Mouse (Mus musculus): Measurements from ENCODE around the gene AL731706.2. TPM values are rescaled to one million over a fixed set of nuclear protein-coding genes. Genes with fewer than 3 reads are reported as not detected.

Gene AL731706.2
- total RNA-seq, 2 experiments from 2014 or later = 14.5 to 35.5 TPM

Other genes with a start within 250 kb of the AL731706.2 start
- under 1 TPM in 1 of 2 experiments, not detected in 1; 0.36 TPM for gene Snap25, start 172.2 kb downstream of the AL731706.2 start, total RNA-seq (2021)
- gene Slx4ip, start 5.5 kb upstream of the AL731706.2 start, total RNA-seq (2021) = 1 to 10 TPM; 3.7 to 4.4 TPM
- gene AL731706.1, start 5.7 kb upstream of the AL731706.2 start, total RNA-seq (2021) = 10 to 100 TPM; 22.6 to 25.7 TPM
- gene Mkks, start 5.7 kb upstream of the AL731706.2 start, total RNA-seq (2021) = 10 to 100 TPM; 30.4 to 30.9 TPM
- gene Jag1, start 231.0 kb upstream of the AL731706.2 start, total RNA-seq (2021) = 10 to 100 TPM; 18.9 to 21.9 TPM